Mouse (Mus musculus) heart, embryonic 13.5 days (tissue): Measurements from ENCODE around the gene Fam227a. TPM values are rescaled to one million over a fixed set of nuclear protein-coding genes. Genes with fewer than 3 reads are reported as not detected.

ENCODE experiments used
- ATAC-seq: fragments of 200-750 bp; cut with Nextera tagmentation; 2 replicates; pipeline ENCODE4 v1.8.0; 2017; ENCODE audit warnings: moderate TSS enrichment; ENCODE audit not compliant: insufficient number of reproducible peaks, low FRiP score, low TSS enrichment; ENCODE audit errors: extremely low read depth
- H3K27ac ChIP-seq: fragments of 300-500 bp; sonication (generic); replicated peaks from 2 replicates; pipeline ENCODE4 v1.5.1; 2015; ENCODE audit warnings: moderate library complexity, mild to moderate bottlenecking, inconsistent platforms
- H3K27me3 ChIP-seq: fragments of 300-500 bp; sonication (generic); replicated peaks from 2 replicates; pipeline ENCODE4 v1.6.1; 2015; ENCODE audit warnings: mild to moderate bottlenecking, inconsistent platforms
- H3K36me3 ChIP-seq: fragments of 300-500 bp; sonication (generic); 2 replicates; pipeline ENCODE4 v1.6.1; 2015; ENCODE audit warnings: mild to moderate bottlenecking, inconsistent platforms
- H3K4me1 ChIP-seq: fragments of 300-500 bp; sonication (generic); 2 replicates; pipeline ENCODE4 v1.6.1; 2015; ENCODE audit warnings: inconsistent platforms
- H3K4me2 ChIP-seq: fragments of 300-500 bp; sonication (generic); 2 replicates; pipeline ENCODE4 v1.6.1; 2015; ENCODE audit warnings: inconsistent platforms, mild to moderate bottlenecking, moderate library complexity
- H3K4me3 ChIP-seq: fragments of 300-500 bp; sonication (generic); 2 replicates; pipeline ENCODE4 v1.5.1; 2015; ENCODE audit warnings: moderate library complexity, mild to moderate bottlenecking, inconsistent platforms
- H3K9ac ChIP-seq: fragments of 300-500 bp; sonication (generic); 2 replicates; pipeline ENCODE4 v1.6.1; 2015; ENCODE audit warnings: inconsistent platforms, mild to moderate bottlenecking, moderate library complexity
- H3K9me3 ChIP-seq: fragments of 300-500 bp; sonication (generic); 2 replicates; pipeline ENCODE4 v1.6.1; 2016; ENCODE audit warnings: inconsistent platforms
- WGBS: fragments of 180-500 bp; shearing (Covaris S2); methylation state at CpG from one replicate; pipeline ENCODE4 v1.1.7; 2015; ENCODE audit warnings: mixed read lengths; 5-methylcytosine and 5-hydroxymethylcytosine counted together
- polyA plus RNA-seq: library from polyadenylated mRNA; unstranded; fragments of >200 nt; fragmentation: Nextera tagmentation; extraction: Ambion mirVana; gene quantifications from 2 replicates; pipeline ENCODE4 v1.2.1, GENCODE M21; 2015

Gene Fam227a
- polyA plus RNA-seq, 1 experiment from 2014 or later, result 1.1 TPM

GRCm38 (mm10) chr15:79609226-79609625, 49.5 kb downstream of the Fam227a start:
- Histone ChIP-seq H3K4me3 (no peak overlapping the region), H3K27me3 (peaks cover 14% of the 10 kb centered on the region; the same call in 1 of the 2 replicates), H3K4me1 (peaks cover 12% of the 10 kb centered on the region), H3K9ac (no peak overlapping the region), H3K9me3 (0 out of 2 replicates have a peak, but pooled peaks cover 4% of the 10 kb centered on the region), H3K4me2 (no peak overlapping the region), H3K36me3 (peaks cover 6% of the 10 kb centered on the region; the same call in 1 of the 2 replicates), H3K27ac (no peak overlapping the region)
- WGBS, result 84% methylated on average over 2 of the region's 2 CpGs
- ATAC-seq, result no peak

GRCm38 (mm10) chr15:79608214-79608613, 50.5 kb downstream of the Fam227a start:
- no peak for ATAC-seq
- 0 out of 2 replicates have a peak, but pooled peaks cover 8% of the 10 kb centered on the region for H3K9me3 ChIP-seq
- H3K27ac ChIP-seq, result no peak overlapping the region
- 72% methylated on average over 7 of the region's 7 CpGs for WGBS
- no peak overlapping the region for H3K4me3 ChIP-seq
- H3K4me1 ChIP-seq, result peaks cover 13% of the 10 kb centered on the region
- H3K9ac ChIP-seq, result no peak overlapping the region
- no peak overlapping the region for H3K4me2 ChIP-seq
- peaks cover 18% of the 10 kb centered on the region; the same call in 1 of the 2 replicates for H3K27me3 ChIP-seq
- H3K36me3 ChIP-seq, result peaks cover 3% of the 10 kb centered on the region; the same call in 1 of the 2 replicates

DNA sequence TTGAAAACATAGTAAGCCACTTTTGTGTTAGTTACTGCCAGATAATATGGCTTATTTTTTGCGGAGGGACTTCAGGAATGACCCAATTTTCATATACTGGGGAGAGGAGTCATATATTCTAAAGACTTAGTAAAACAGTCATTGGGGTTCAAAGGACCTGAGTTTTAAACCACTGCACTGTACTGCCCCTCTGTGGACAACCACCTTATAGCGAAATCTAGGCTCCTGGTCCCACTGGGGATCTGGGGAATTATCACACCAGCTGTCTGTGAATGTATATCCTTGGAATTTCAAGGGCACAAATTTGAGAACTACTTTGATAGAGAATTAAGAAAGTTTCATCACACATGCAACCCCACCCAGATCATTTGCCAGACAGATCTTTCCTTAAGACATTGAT, 51.0 kb downstream of the Fam227a start:
- Histone ChIP-seq H3K4me1 (peaks cover 13% of the 10 kb centered on the region), H3K4me3 (no peak overlapping the region)

GRCm38 (mm10) chr15:79606161-79606560, 52.6 kb downstream of the Fam227a start:
- Histone ChIP-seq H3K4me3 (no peak overlapping the region), H3K27me3 (peaks cover 18% of the 10 kb centered on the region; the same call in 1 of the 2 replicates), H3K4me1 (peaks cover 13% of the 10 kb centered on the region), H3K9me3 (0 out of 2 replicates have a peak, but pooled peaks cover 8% of the 10 kb centered on the region), H3K27ac (no peak overlapping the region), H3K9ac (no peak overlapping the region), H3K36me3 (no peaks in the 10 kb centered on the region), H3K4me2 (no peak overlapping the region)
- 91% methylated on average over 12 of the region's 12 CpGs for WGBS
- no peak for ATAC-seq

More for the DNA sequence above, 51.0 kb downstream of the Fam227a start:
- WGBS, result 53% methylated on average over 2 of the region's 2 CpGs
- Histone ChIP-seq H3K27me3 (peaks cover 18% of the 10 kb centered on the region; the same call in 1 of the 2 replicates), H3K4me2 (no peak overlapping the region), H3K27ac (no peak overlapping the region), H3K9ac (no peak overlapping the region), H3K36me3 (no peaks in the 10 kb centered on the region), H3K9me3 (0 out of 2 replicates have a peak, but pooled peaks cover 8% of the 10 kb centered on the region)
- ATAC-seq, result no peak

DNA sequence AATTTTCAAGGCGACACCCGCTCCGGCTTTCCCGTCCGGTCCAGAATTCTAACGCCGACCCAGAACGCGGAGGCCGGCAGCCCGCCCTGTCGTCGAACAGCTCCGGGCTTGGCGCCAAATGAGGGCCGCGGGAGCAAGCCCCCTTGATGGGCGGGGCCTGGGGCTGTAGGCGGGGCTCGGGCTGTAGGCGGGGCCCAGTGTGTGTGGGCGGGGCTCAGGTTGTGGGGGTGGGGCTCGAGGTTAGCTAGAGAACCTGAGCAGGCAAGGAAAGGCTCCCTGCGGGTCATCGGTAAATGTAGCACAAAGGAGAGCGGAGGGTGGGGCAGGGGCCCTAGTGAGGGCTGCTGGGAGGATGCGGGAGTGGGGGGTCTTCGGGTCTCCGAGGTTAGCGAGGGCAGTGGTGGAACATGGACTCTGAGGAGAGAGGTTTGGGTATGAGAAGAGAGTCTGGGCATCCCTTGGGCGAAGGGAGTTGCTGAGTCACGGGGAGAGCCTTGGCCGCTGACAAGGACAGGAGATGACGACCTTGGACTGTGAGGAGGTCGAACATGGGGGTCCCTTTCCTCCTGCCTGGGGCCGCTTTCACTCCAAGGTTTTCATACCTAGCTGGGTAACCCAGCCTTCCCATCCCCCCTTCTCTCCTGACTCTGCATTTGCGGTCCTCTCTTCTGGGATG, 53.6 kb downstream of the Fam227a start, which contains the start of gene Dmc1:
TSS of gene Dmc1 (minus strand) at position 120 of the 676 bp plus-strand sequence.
- Histone ChIP-seq H3K36me3 (no peaks in the 10 kb centered on the region), H3K4me2 (peak within 1 kb of the TSS; percentile 71), H3K9me3 (0 out of 2 replicates have a peak, but pooled peaks cover 4% of the 10 kb centered on the region), H3K4me3 (peak within 1 kb of the TSS; percentile 51), H3K27me3 (peaks cover 18% of the 10 kb centered on the region; the same call in 1 of the 2 replicates), H3K27ac (no peak within 1 kb of the TSS), H3K9ac (peak within 1 kb of the TSS; percentile 75), H3K4me1 (peaks cover 13% of the 10 kb centered on the region)
- ATAC-seq, result no peak
- WGBS, result 9% methylated on average over 37 of the region's 37 CpGs

DNA sequence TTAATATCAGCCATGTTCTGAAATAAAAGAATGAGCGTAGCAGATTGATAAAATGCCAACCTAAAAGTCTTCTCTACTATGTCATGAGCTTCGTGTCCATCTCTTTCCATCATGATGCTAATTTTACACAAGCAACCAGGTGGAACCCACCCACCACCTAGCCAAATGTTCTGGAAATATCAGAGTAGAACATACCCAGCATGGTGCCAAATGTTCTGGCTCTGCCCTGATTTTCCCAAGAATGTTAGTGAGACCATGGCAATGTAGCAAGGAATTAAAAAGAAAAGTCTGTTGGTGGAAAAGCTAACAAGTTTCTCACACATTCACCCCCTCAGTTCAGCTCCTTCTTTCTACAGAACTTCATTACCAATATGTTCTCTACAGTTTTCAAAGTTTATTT, 58.6 kb downstream of the Fam227a start:
- no peak for ATAC-seq
- Histone ChIP-seq H3K27me3 (peaks cover 11% of the 10 kb centered on the region; the same call in 1 of the 2 replicates), H3K4me3 (no peak overlapping the region), H3K4me1 (peaks cover 10% of the 10 kb centered on the region), H3K36me3 (no peaks in the 10 kb centered on the region; the same call in 1 of the 2 replicates), H3K27ac (no peak overlapping the region), H3K9ac (no peak overlapping the region), H3K4me2 (no peak overlapping the region), H3K9me3 (0 out of 2 replicates have a peak, but pooled peaks cover 4% of the 10 kb centered on the region)
- WGBS, result 71% methylated on average over 2 of the region's 2 CpGs

GRCm38 (mm10) chr15:79598715-79599114, 60.0 kb downstream of the Fam227a start:
- Histone ChIP-seq H3K4me3 (no peak overlapping the region), H3K27me3 (no peaks in the 10 kb centered on the region), H3K36me3 (no peaks in the 10 kb centered on the region; the same call in 1 of the 2 replicates), H3K4me1 (no peaks in the 10 kb centered on the region), H3K27ac (no peak overlapping the region), H3K9me3 (no peaks in the 10 kb centered on the region), H3K4me2 (no peak overlapping the region), H3K9ac (no peak overlapping the region)
- 86% methylated on average over 1 of the region's 1 CpGs for WGBS
- no peak for ATAC-seq

- Histone ChIP-seq H3K4me1 (no peaks in the 10 kb centered on the region), H3K9ac (no peak overlapping the region), H3K27ac (no peak overlapping the region), H3K36me3 (no peaks in the 10 kb centered on the region), H3K9me3 (no peaks in the 10 kb centered on the region), H3K4me3 (no peak overlapping the region), H3K27me3 (no peaks in the 10 kb centered on the region), H3K4me2 (no peak overlapping the region)
- WGBS, result 55% methylated on average over 1 of the region's 1 CpGs
- no peak for ATAC-seq
Measured at GRCm38 (mm10) chr15:79581581-79581980, 77.2 kb downstream of the Fam227a start.

DNA sequence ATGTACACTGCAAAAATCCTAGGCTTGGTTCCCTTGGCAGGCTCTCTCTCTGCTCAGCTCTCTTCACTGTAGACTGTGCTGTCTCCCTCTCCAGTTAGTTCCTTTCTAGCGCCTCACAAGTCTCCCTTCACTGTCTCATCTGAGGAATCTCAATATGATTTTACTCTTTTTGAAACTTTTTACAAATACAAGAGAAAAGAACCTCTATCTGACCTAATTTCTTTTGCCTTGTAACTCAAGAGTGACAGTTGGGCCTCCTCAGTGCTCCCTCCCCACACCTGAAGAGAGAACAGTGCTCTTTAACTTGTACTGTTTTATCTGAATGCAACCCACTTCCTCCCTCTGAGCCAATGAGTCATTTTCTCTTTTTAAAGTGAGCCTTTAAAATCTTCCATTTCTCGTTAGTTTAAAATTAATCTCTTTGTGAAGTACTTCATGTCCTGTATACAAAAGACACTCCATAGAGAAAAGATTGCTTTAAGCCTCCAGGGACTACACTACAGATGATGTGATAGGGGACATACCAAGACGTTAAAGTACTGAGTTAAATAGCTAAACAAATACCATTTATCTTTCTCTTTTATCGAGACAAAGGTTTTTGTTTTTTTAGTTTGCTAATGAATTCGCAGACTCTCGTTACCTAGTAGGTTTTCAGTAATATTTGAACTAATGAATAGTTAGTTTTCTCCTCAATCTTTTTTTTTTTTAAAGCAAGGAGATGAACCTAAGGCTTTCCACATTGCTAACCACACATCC, 80.9 kb downstream of the Fam227a start:
- no peak overlapping the region for H3K27ac ChIP-seq
- no peak overlapping the region for H3K4me2 ChIP-seq
- H3K36me3 ChIP-seq, result no peaks in the 10 kb centered on the region
- no peaks in the 10 kb centered on the region for H3K9me3 ChIP-seq
- 58% methylated on average over 6 of the region's 6 CpGs for WGBS
- H3K4me3 ChIP-seq, result no peak overlapping the region
- no peak overlapping the region for H3K9ac ChIP-seq
- no peaks in the 10 kb centered on the region for H3K27me3 ChIP-seq
- no peak for ATAC-seq
- H3K4me1 ChIP-seq, result no peaks in the 10 kb centered on the region

- Histone ChIP-seq H3K9ac (no peak overlapping the region), H3K36me3 (no peaks in the 10 kb centered on the region), H3K27ac (no peak overlapping the region), H3K4me1 (no peaks in the 10 kb centered on the region), H3K27me3 (no peaks in the 10 kb centered on the region), H3K9me3 (no peaks in the 10 kb centered on the region), H3K4me2 (no peak overlapping the region), H3K4me3 (no peak overlapping the region)
- WGBS, result 72% methylated on average over 2 of the region's 2 CpGs
- ATAC-seq, result no peak
Measured at GRCm38 (mm10) chr15:79576947-79577346, 81.8 kb downstream of the Fam227a start.

DNA sequence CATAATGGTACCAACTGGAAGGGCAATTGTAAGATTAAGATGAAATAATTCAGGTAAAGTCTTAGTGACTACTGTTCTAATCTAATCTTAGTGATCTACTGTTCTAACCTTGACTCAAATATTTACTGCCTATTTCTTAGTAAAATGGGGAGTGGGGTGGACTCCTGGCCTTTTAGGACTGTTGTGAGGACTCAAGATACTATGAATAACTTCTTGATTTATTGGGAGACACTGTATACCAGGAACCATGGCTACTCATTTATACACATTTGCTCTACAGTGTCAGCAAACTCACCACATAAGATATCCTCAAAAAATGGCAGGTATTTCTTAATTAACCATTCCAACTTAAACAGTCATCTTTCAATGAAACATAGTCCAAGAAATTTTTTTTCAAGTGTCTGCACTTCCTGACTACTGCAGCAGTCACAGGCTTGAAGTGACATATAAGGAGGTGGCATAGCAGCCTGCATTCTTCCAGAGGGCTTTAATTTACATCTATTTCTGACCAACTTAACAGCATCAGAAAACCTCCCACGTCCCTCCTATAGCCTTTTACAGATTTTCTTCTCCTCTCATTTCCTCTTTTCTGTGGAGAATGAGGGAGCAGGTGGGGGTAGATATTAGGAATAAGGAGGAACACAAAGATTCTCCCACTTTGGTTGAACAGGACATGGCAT, 83.1 kb downstream of the Fam227a start:
- Histone ChIP-seq H3K36me3 (no peaks in the 10 kb centered on the region), H3K4me1 (no peaks in the 10 kb centered on the region), H3K27me3 (no peaks in the 10 kb centered on the region), H3K9me3 (no peaks in the 10 kb centered on the region), H3K4me2 (no peak overlapping the region), H3K27ac (no peak overlapping the region), H3K9ac (no peak overlapping the region), H3K4me3 (no peak overlapping the region)
- ATAC-seq, result no peak
- 31% methylated on average over 1 of the region's 1 CpGs for WGBS
